Mouse (Mus musculus) adrenal gland, postnatal 10 days (tissue): ENCODE data around the gene Intu. TPM values are rescaled to one million over a fixed set of nuclear protein-coding genes. Genes with fewer than 3 reads are reported as not detected.

Experiments used
- DNase-seq: peaks from one replicate; pipeline ENCODE4 v3.0.0; 2021; ENCODE audit warnings: mixed read lengths
- total RNA-seq, 2 experiments: library from RNA; stranded (reverse); gene quantifications; 2 replicates each; pipeline ENCODE4 v1.2.3; 2021

Intu gene
- total RNA-seq, 2 experiments from 2014 or later, result 2.6 to 2.8 TPM

GRCm38 (mm10) chr3:40527976-40528950 is 2.8 kb upstream of the Intu start:
- peak; percentile 40 for DNase-seq

DNA sequence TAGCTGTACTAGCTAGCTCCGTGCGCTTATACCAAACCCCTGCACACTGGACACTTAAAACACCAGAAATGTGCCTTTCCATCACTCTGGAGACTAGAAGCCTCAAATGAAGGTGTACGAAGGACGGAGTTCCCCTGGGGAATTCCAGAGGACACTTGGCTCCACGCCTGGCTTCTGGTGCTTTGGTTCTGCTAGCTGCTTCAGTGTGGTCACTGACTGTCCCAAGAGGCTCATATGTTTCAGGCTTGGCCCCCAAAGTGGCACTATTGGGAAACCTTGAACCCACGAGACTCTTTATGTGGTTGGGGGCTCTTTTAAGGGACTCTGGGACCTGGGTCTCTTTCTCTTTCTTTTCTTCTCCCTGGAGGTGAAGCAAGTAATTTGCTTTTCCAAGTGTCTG is 2.1 kb upstream of the Intu start:
- DNase-seq, result peak; percentile 67

DNA sequence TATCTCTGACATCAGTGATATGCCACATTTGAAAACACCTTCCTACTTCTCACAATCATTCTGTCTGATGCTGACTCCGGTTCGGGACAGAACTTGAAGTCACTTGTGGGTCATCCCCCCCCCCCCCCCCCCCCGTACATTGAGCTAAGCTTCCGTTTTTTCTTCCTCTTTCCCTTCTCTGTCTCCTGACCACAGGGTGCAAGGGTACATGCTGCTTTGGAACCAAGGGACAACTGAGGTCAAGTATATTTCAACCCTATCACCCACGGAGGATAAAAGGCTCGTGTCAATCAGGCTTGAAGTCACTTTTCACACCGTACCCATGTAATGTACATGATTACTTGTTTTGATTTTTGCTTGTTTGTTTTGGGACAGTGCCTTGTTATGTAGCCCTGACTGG is 241 bp upstream of the Intu start:
- no peak for DNase-seq

GRCm38 (mm10) chr3:40532256-40532655 is 1.2 kb downstream of the Intu start:
- no peak for DNase-seq

GRCm38 (mm10) chr3:40534141-40534540 is 3.1 kb downstream of the Intu start:
- no peak for DNase-seq

GRCm38 (mm10) chr3:40540567-40541554 is 9.8 kb downstream of the Intu start:
- peak; percentile 94 for DNase-seq

GRCm38 (mm10) chr3:40546621-40547020 is 15.5 kb downstream of the Intu start:
- DNase-seq, result no peak

DNA sequence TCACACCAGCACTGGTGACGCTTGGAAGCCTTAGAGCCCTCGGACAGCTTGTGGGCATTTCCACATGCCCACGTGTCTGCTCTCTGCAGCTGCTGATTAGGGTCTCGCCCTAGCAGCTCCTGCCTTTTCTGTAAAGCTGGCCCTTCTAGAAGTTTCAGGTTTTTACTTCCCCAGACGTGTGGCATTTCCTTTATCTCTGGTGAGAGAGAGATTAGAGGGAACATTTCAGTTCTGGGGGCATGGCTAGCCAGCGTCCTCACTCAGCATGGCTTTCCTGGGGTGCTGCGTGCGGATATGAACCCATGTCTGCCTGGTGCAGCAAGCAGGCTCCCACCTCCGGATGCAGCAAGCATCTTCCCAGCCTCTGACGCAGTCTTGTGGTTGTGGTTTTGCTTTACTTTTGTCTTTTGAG is 121.9 kb downstream of the Intu start:
- DNase-seq, result no peak

GRCm38 (mm10) chr3:40653582-40653981 is 122.5 kb downstream of the Intu start:
- no peak for DNase-seq

GRCm38 (mm10) chr3:40654028-40654427 is 122.9 kb downstream of the Intu start:
- peak; percentile 41 for DNase-seq

- no peak for DNase-seq
Observed at GRCm38 (mm10) chr3:40655571-40655970, 124.5 kb downstream of the Intu start.

- DNase-seq, result no peak
Observed at GRCm38 (mm10) chr3:40656339-40656738, 125.3 kb downstream of the Intu start.

GRCm38 (mm10) chr3:40660231-40660630 is 129.1 kb downstream of the Intu start:
- no peak for DNase-seq

DNA sequence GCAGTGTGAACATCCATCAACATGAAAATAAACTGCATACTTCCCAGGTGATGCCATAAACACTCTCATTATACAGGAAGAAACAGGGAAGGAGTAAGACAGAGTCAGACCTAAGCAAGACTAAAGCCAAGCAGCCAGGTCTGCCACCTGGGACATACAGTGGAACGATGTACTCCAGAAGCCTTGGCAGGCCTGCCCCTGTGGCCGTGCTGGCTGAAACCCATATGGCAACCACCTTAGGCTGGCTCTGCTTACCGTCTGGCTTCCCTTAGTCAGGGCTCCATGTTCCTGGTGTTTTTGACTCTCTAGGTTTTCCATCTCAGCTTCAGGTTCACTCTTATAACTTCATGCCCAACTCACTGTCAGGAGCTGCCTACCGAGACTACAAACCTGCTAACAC is 135.0 kb downstream of the Intu start:
- peak; percentile 74 for DNase-seq

- DNase-seq, result no peak
Observed at GRCm38 (mm10) chr3:40666861-40667719, 136.0 kb downstream of the Intu start.

DNA sequence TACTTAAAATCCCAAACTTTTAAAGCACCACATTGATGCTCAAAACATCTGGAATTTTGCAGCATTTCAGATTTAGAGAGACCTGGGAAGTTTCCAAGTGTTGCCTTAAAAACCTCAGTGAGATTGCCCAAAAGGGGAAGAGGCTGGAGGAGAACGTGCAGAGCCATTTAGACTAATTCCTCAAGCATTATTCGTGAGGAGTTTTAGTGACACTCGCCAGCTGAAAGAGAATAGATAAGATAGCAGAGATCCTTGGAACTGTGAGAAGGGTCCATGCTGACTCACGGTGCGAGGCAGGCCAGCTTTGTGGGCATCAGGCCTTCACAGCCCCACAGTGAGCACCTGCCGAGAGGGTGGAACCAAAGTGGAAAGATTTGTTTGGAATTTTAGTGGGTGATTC is 137.8 kb downstream of the Intu start:
- DNase-seq, result no peak

DNA sequence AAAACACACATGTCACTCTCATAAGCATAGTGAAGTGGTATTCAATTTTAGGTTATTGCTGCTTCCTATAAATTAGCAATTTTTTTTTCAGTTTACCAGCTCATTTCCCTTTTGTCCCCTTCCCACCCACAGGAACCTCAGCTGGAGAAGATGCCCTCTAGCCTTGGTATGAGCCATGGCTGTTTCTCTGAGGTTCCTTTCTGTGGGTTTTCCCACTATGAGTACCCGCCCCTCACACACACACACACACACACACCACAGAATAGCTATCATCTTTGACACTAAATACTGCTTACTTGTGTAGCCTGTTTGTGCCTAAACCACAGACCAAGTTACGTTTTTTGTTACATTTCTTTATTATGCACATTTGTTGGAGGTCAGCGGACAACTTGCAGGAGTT is 138.3 kb downstream of the Intu start:
- no peak for DNase-seq

DNA sequence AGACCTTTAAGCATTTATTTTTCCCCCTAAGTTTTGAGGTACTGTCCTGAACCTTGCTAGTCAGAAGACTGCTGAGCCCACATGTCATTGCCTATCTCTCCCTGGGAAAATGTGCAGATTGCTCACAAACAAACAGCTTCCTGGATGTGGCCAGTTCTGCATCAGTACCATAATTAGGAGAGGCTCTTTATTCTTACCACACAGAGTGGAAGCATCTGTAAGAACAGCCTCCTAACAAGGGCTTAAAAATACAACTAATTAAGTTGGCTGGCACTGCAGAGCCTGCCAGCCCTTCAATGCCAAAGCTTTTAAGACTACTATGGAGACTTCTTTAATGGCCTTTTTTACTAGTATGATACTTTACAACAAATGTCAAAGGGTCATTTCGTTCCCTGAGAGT is 142.4 kb downstream of the Intu start:
- no peak for DNase-seq

GRCm38 (mm10) chr3:40674873-40675405 is 143.9 kb downstream of the Intu start:
- no peak for DNase-seq

- no peak for DNase-seq
Observed at GRCm38 (mm10) chr3:40678856-40679255, 147.8 kb downstream of the Intu start.

DNA sequence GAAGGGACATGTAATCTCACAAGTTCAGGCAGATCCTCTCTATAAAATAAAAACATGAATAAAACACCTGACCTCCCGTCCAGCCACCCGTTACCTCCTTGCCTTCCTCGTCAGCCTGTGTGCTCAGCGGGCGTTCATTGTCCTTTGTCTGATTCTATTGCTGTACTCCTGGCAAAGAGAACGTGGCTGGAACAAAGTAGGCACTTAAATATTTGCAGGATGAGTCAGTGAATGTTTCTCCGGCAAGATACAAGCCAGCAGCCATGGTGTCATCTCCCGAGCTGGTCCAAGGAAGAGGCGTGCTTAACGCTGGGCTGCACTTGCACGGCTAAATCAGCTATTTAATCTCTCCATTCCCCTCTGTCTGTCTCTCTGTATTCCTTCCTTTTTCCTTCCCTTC is 151.3 kb downstream of the Intu start:
- peak; percentile 24 for DNase-seq

DNA sequence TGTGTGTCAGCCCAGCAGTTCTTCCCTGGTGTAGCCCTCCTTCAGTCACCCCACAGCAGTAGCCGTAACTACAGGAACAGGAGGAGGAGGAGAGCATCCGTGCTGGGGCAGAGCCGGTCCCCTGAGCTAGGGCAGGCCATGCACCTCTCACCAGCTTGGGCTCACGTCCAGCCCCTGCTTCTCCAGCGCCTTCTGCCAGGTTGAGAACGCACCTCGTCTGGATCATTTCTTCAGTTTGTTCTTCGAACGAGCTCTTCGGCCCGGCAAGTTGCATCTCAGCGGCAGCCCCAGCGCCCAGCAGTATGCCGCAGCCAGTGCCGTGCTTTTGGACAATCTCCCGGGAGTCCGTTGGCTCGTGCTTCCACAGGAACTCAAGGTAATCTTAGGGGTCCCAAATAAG is 152.1 kb downstream of the Intu start:
- no peak for DNase-seq
